9 mouse cellular contexts compared by ENCODE assay signal in genomic region chr3:136871772-136872532, GRCm38 (mm10).
A peak's percentile ranks its signal among the peaks of the same experiment; 100 is the strongest.
DNase-seq lines count a peak whose midpoint lies in the region; ATAC-seq lines count a peak whose summit lies in the region.
"Had no signal": no experiment of that assay in that cellular context is flagged by ENCODE, and none has a peak within 500 bp of the region (broad histone marks: within the 10 kb centered on the region; RNA-seq: fewer than 3 reads in every experiment).

No protein-coding gene starts in this region.

- ATAC-seq in heart, embryonic 11.5 days (replicated peaks; ENCODE audit: insufficient number of reproducible peaks, low FRiP score, low TSS enrichment), result no peak
- ATAC-seq in heart, embryonic 16.5 days (replicated peaks; ENCODE audit: extremely low read depth, insufficient read depth, low FRiP score), result peak; percentile 52

- H3K9me3 ChIP-seq in heart, embryonic 11.5 days (replicated peaks; ENCODE audit: control insufficient read depth, low read length), result no peaks in the 10 kb centered on the region
- no peaks in the 10 kb centered on the region for H3K9me3 ChIP-seq in heart, embryonic 16.5 days (replicated peaks; ENCODE audit: control insufficient read depth, low read length)

- no peak overlapping the region for H3K4me3 ChIP-seq in heart, embryonic 11.5 days (ENCODE audit: low read depth, low read length)
- no peak overlapping the region for H3K4me3 ChIP-seq in heart, embryonic 16.5 days (ENCODE audit: low read length)
- H3K4me3 ChIP-seq: erythroblast, embryonic 14.5 days had no signal

- H3K36me3 ChIP-seq in heart, embryonic 11.5 days (ENCODE audit: control insufficient read depth, insufficient read depth, low read length), result no peaks in the 10 kb centered on the region
- no peaks in the 10 kb centered on the region for H3K36me3 ChIP-seq in heart, embryonic 16.5 days (ENCODE audit: control insufficient read depth, insufficient read depth)

- no peak overlapping the region for H3K9ac ChIP-seq in heart, embryonic 11.5 days (ENCODE audit: low read depth, low read length)
- H3K9ac ChIP-seq in heart, embryonic 16.5 days (ENCODE audit: low read length), result no peak overlapping the region

- WGBS in heart, embryonic 11.5 days (ENCODE audit: insufficient replicate concordance), result 63% methylated on average over 14 of the region's 14 CpGs
- WGBS in heart, embryonic 16.5 days, result 52% methylated on average over 14 of the region's 14 CpGs

- no peaks in the 10 kb centered on the region for H3K27me3 ChIP-seq in heart, embryonic 11.5 days (ENCODE audit: control insufficient read depth, insufficient read depth, low read length)
- no peaks in the 10 kb centered on the region for H3K27me3 ChIP-seq in heart, embryonic 16.5 days (ENCODE audit: control insufficient read depth, insufficient read depth, low read length)

- DNase-seq in heart, postnatal 14 days, result no peak
- DNase-seq in adrenal gland, postnatal 36 days, result peak; percentile 33 to 56
- DNase-seq in kidney, postnatal 36 days, result peak; percentile 45 to 46
- DNase-seq in urinary bladder, postnatal 4 days (ENCODE audit: low spot score in 2 of 2), result no peak
- DNase-seq in ovary, postnatal 36 days (ENCODE audit: low spot score), result no peak
- no peak for DNase-seq in right cerebral cortex, adult 18-20 months

- H3K4me1 ChIP-seq in heart, embryonic 11.5 days (ENCODE audit: control insufficient read depth, insufficient read depth, low read length), result peaks cover 8% of the 10 kb centered on the region
- peaks cover 10% of the 10 kb centered on the region for H3K4me1 ChIP-seq in heart, embryonic 16.5 days (ENCODE audit: control insufficient read depth, insufficient read depth, low read length)

- intact Hi-C loops in heart, postnatal 14 days (cut with DNase I), result no loop called here

- H3K27ac ChIP-seq in heart, embryonic 11.5 days (ENCODE audit: low read depth, low read length), result peak overlapping the region; percentile 22; the same call in 1 of the 2 replicates
- H3K27ac ChIP-seq in heart, embryonic 16.5 days (ENCODE audit: low read length), result no peak overlapping the region

- H3K4me2 ChIP-seq in heart, embryonic 11.5 days, result peak overlapping the region; percentile 2; the same call in 1 of the 2 replicates
- H3K4me2 ChIP-seq in heart, embryonic 16.5 days (ENCODE audit: low read depth, low read length), result 0 out of 2 replicates have a peak overlapping the region, but pooled peaks have one; percentile 10

Comparison
In these comparisons a context has a peak if more than half of its experiments do, and no peak if none do; other contexts are left out.
1. DNase-seq: peak in adrenal gland, postnatal 36 days (2 of 2) and kidney, postnatal 36 days (2 of 2); none in heart, postnatal 14 days (0 of 2), urinary bladder, postnatal 4 days (0 of 2), ovary, postnatal 36 days (single experiment) and right cerebral cortex, adult 18-20 months (single experiment).